Mouse (Mus musculus): Measurements from ENCODE around the gene Immp2l. TPM values are rescaled to one million over a fixed set of nuclear protein-coding genes. Genes with fewer than 3 reads are reported as not detected.
A peak's percentile ranks its signal among the peaks of the same experiment; 100 is the strongest.

The Immp2l gene
- polyA plus RNA-seq, 1 experiment from 2014 or later, result 4.3 TPM

DNA sequence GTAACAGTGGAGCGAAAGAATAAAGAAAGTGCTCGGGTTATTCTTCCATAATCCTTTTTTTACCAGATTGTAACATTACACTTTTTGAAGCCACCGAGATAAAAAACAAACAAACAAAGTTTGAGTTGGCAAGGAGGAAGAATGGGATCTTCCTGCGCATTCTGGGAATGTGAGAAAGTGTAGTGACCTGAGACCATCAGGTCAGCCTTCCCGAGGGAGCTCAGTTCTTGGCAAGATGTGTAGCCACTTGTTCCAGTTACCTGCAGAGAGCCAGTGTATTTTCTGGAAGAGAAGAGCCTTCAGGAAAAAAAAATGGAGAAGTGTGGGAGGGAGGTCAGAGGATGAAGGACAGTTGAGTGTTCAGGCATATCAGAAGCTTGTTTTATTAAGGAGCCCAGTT, 569.5 kb downstream of the Immp2l start:
- H3K9ac ChIP-seq (replicated peaks), result no peak overlapping the region
- 77% methylated on average over 5 of the region's 5 CpGs for WGBS
- no peaks in the 10 kb centered on the region for H3K36me3 ChIP-seq
- H3K4me1 ChIP-seq, result no peaks in the 10 kb centered on the region
- no peak overlapping the region for H3K4me3 ChIP-seq
- H3K27ac ChIP-seq (replicated peaks), result 0 out of 2 replicates have a peak overlapping the region, but pooled peaks have one; percentile 19
- H3K4me2 ChIP-seq (replicated peaks), result no peak overlapping the region
- H3K9me3 ChIP-seq, result no peaks in the 10 kb centered on the region
- no peaks in the 10 kb centered on the region for H3K27me3 ChIP-seq
- no peak for ATAC-seq (replicated peaks)

DNA sequence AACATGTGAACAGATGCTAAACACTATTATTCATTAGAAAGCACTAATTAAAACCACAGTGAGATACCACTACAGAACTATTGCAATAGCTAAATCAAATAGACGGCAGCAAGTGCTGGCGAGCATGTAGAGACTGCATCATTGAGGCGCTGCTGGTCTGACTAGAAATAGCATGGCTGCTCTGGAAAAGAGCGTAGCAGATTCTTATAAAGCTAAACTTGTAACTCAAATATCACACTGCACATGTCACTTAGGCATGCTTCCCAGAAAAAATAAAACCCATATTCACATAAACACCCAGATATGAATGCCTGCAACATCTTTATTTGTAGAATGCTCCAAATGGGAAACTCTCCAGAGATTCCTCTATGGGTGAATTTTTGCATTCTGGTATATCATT, 570.1 kb downstream of the Immp2l start:
- no peaks in the 10 kb centered on the region for H3K4me1 ChIP-seq
- H3K36me3 ChIP-seq, result no peaks in the 10 kb centered on the region
- ATAC-seq (replicated peaks), result peak; percentile 86
- H3K9ac ChIP-seq (replicated peaks), result no peak overlapping the region
- H3K27ac ChIP-seq (replicated peaks), result 0 out of 2 replicates have a peak overlapping the region, but pooled peaks have one; percentile 19
- H3K27me3 ChIP-seq, result no peaks in the 10 kb centered on the region
- 77% methylated on average over 4 of the region's 4 CpGs for WGBS
- no peak overlapping the region for H3K4me3 ChIP-seq
- H3K9me3 ChIP-seq, result no peaks in the 10 kb centered on the region
- no peak overlapping the region for H3K4me2 ChIP-seq (replicated peaks)

DNA sequence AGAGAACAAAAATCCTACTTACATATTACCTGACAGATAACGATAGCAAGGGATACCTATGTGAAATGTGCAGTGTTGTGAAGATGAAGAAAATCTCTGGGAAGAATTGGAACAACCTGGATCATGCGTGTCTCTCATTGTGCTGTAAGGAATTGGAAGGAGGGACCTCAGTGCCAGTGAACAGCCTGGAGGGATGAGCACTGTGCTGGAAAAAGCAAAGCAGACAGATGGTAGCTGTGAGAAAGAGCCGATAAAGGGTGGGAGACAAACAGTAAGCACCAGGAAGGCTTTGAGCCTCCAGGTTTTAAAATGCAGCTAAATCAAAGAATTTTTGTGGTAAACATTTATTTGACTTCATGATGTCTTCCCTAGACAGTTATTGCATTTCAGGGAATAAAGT, 591.4 kb downstream of the Immp2l start:
- H3K4me1 ChIP-seq, result no peaks in the 10 kb centered on the region
- 62% methylated on average over 3 of the region's 3 CpGs for WGBS
- H3K36me3 ChIP-seq, result no peaks in the 10 kb centered on the region
- no peak overlapping the region for H3K27ac ChIP-seq (replicated peaks)
- no peaks in the 10 kb centered on the region for H3K27me3 ChIP-seq
- H3K4me3 ChIP-seq, result no peak overlapping the region
- peak; percentile 83 for ATAC-seq (replicated peaks)
- H3K9me3 ChIP-seq, result no peaks in the 10 kb centered on the region
- no peak overlapping the region for H3K4me2 ChIP-seq (replicated peaks)
- H3K9ac ChIP-seq (replicated peaks), result no peak overlapping the region

DNA sequence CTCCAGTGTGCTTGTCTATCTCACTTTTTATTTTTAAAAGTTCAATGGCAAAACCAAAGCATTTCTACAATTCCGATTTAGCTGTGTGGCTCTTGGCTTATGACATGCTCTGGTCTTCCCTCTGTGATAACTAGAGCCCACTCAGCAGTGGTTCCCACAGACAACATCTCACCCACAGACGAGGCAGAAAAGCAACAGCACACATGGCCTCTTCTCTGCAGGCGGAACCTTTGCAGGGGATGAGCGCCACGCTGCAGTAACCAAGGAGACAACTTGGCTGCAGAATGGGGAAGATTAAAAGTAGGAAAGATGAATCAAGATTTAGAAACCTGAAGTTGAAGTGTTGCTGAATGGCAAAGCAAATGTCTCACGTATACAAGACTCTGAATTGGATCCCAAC, 597.5 kb downstream of the Immp2l start:
- WGBS, result 81% methylated on average over 6 of the region's 6 CpGs
- H3K36me3 ChIP-seq, result no peaks in the 10 kb centered on the region
- no peak overlapping the region for H3K27ac ChIP-seq (replicated peaks)
- no peak overlapping the region for H3K4me3 ChIP-seq
- no peaks in the 10 kb centered on the region for H3K9me3 ChIP-seq
- H3K27me3 ChIP-seq, result no peaks in the 10 kb centered on the region
- no peak overlapping the region for H3K9ac ChIP-seq (replicated peaks)
- H3K4me2 ChIP-seq (replicated peaks), result no peak overlapping the region
- ATAC-seq (replicated peaks), result no peak
- no peaks in the 10 kb centered on the region for H3K4me1 ChIP-seq

DNA sequence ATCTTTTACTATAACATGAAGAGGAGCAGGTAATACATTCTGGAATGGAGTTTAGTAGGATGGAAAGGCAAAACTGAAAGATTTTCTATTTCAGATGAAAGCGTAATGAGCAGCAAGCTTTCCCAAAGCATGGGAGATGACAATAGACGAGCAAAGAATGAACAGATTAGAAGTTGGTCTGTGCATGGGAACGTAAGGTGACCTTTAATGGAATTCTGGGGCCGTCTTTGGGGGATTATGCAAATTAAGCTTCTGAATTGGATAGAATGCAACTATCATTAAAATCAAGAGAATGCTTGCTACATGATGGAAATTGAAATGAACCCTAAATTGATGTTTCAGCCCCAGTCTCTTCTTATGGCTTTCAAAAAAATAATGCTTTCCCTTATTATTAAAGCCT, 619.4 kb downstream of the Immp2l start:
- Histone ChIP-seq H3K27me3 (no peaks in the 10 kb centered on the region), H3K9ac (replicated peaks) (no peak overlapping the region), H3K27ac (replicated peaks) (no peak overlapping the region), H3K9me3 (no peaks in the 10 kb centered on the region), H3K4me2 (replicated peaks) (no peak overlapping the region), H3K4me3 (no peak overlapping the region), H3K4me1 (peaks cover 17% of the 10 kb centered on the region), H3K36me3 (no peaks in the 10 kb centered on the region)
- 6% methylated on average over 4 of the region's 4 CpGs for WGBS
- ATAC-seq (replicated peaks), result no peak

DNA sequence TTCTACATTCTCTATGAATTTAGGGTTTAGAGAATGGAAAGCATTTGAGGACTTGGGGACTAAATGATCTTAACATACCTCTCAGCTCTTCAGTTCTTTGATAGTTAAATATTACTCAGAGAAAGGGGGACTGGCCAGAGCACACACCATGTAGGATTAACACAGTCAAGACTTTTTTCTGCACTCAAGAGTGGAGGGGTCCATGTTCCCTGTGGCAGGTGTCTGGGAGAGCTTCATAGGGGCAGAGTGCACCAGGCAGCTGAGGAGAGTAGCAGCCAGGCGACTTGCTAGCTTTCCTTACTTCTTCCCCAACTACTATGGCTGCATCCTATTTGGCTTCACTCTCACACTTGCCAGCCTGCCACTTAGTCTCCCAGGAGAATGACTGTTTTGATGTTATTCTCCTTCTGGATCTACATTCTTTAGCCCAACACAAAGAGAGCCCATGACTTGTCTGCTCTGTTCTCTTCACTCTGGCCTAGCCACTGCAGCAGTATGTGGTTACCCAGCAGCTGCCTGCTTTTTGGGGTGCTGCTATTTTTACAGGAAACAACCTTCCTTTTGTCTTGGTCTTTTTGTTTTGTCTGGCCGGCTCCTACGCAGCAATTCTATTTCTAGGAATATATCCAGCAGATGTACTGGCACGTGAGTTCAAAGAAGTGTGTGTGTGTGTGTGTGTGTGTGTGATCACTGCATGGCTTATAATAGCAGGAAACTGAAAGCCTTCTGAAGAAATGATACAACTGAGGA, 621.1 kb downstream of the Immp2l start:
- Histone ChIP-seq H3K9ac (replicated peaks) (no peak overlapping the region), H3K27ac (replicated peaks) (no peak overlapping the region), H3K9me3 (no peaks in the 10 kb centered on the region), H3K36me3 (no peaks in the 10 kb centered on the region), H3K4me3 (no peak overlapping the region), H3K4me2 (replicated peaks) (no peak overlapping the region), H3K4me1 (peaks cover 20% of the 10 kb centered on the region), H3K27me3 (no peaks in the 10 kb centered on the region)
- WGBS, result 14% methylated on average over 4 of the region's 4 CpGs
- no peak for ATAC-seq (replicated peaks)

DNA sequence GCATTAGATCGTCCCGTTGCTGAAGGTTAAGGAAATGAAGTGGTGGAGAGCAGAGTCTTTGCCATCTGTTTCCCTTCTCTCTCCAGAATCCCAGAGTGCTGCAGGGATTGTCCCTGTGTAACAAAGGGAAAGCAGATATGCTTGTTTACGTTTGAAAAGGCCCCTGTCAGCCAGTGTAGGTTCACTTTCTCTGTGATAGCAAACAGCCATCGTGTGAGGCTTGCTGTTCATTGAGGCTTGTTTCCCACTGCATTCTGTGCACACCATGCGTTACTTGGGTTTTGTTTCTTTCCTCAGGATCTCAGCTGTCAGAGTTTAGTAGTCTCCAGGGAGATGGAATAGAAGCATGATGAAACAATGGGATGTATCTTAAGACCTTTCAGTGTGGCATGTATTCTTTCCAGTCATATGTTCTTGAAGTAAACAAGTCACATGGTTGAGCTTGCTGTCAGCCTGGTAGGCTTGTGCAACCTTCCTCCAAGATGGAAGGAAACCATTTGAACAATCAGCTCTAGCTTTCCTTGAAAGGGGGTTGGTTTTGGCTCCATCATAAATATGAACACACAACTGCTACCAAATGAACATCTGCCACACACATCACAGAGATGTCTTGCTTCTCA, 623.2 kb downstream of the Immp2l start:
- Histone ChIP-seq H3K27me3 (no peaks in the 10 kb centered on the region), H3K9me3 (no peaks in the 10 kb centered on the region), H3K4me3 (no peak overlapping the region), H3K4me1 (peaks cover 28% of the 10 kb centered on the region), H3K9ac (replicated peaks) (no peak overlapping the region), H3K36me3 (no peaks in the 10 kb centered on the region), H3K27ac (replicated peaks) (peak overlapping the region; percentile 29; the same call in 1 of the 2 replicates), H3K4me2 (replicated peaks) (no peak overlapping the region)
- 0 out of 2 replicates have a peak, but pooled peaks have one; percentile 33 for ATAC-seq (replicated peaks)
- 5% methylated on average over 5 of the region's 5 CpGs for WGBS

DNA sequence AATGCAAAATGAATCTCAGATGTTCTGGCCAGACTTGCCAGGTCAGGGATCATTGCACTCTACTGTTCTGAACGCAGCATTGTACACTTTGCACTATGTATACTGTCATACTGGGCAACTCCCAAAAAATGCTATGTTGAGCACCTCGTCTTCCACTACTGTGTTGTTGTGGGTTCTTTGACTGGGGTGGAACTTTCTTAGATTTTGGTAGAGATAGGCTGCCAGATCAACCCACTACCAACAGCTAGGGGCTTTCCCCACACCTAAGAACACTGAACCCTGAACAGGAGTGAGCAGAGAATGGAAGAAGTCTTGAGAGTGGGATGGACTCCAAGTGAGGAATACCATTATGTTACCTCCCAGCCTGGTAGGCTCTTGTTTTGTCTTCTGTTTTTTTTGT, 623.8 kb downstream of the Immp2l start:
- Histone ChIP-seq H3K4me2 (replicated peaks) (no peak overlapping the region), H3K36me3 (no peaks in the 10 kb centered on the region), H3K4me3 (no peak overlapping the region), H3K4me1 (peaks cover 28% of the 10 kb centered on the region), H3K9me3 (no peaks in the 10 kb centered on the region), H3K27me3 (no peaks in the 10 kb centered on the region), H3K27ac (replicated peaks) (no peak overlapping the region), H3K9ac (replicated peaks) (no peak overlapping the region)
- 90% methylated on average over 2 of the region's 2 CpGs for WGBS
- ATAC-seq (replicated peaks), result no peak

DNA sequence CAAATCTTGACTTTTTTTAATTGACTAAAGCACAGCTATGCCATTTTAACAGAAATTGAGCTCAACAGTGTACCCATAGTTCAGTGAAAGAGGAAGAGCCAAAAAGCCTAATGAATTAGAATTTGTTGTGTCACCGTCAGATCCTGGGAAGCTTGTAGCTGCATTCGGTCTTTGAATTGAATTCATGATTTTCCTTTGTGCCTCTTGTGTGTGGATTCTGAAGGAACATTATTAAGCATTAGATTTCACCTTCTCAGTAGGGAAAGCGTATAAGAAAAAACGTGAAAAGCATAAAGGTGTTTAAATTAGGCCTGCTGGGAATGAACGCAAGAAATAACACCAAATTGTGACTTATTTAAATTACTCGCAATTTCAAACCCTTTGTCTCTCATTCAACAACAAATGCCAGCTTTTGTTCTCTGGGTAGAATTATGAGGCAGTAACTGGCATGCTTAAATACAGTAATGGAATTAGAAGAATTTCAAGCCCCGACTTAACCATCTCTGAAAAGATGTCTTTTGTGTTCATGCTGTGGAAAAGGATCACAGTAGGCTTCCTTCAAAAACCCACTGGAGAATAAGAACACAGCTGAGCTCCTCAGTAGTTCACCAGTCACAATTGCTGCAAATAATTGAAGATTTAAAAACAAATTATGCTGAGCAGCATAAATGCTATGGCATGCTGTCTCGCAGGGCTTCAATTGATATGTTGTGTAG, 626.1 kb downstream of the Immp2l start:
- ATAC-seq (replicated peaks), result peak; percentile 64
- no peak overlapping the region for H3K9ac ChIP-seq (replicated peaks)
- H3K27me3 ChIP-seq, result no peaks in the 10 kb centered on the region
- H3K4me1 ChIP-seq, result peaks cover 18% of the 10 kb centered on the region
- no peaks in the 10 kb centered on the region for H3K9me3 ChIP-seq
- H3K27ac ChIP-seq (replicated peaks), result peak overlapping the region; percentile 57
- no peak overlapping the region for H3K4me2 ChIP-seq (replicated peaks)
- 5% methylated on average over 8 of the region's 8 CpGs for WGBS
- no peaks in the 10 kb centered on the region for H3K36me3 ChIP-seq
- H3K4me3 ChIP-seq, result no peak overlapping the region

DNA sequence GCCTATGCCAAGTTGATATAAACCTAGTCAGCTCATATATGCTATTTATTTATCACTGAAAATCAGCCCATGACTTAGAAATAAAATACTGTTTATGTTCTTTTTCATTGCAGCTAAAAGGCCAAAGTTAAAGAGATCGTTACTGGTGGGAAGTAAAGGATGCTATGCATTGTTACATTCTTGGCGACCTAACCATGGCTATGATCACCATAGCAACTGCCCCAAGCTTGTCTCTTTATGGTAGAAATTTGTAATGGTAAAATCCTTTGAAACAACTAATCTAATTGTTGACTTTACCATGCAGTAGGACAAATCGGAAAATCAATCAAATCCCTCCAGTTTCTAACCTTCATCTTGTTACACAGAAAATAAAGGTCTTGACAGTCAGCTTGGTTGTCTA, 644.4 kb downstream of the Immp2l start:
- H3K9me3 ChIP-seq, result no peaks in the 10 kb centered on the region
- H3K27ac ChIP-seq (replicated peaks), result no peak overlapping the region
- H3K27me3 ChIP-seq, result no peaks in the 10 kb centered on the region
- no peak for ATAC-seq (replicated peaks)
- H3K36me3 ChIP-seq, result no peaks in the 10 kb centered on the region
- WGBS, result 36% methylated on average over 3 of the region's 3 CpGs
- no peaks in the 10 kb centered on the region for H3K4me1 ChIP-seq
- no peak overlapping the region for H3K4me3 ChIP-seq
- no peak overlapping the region for H3K9ac ChIP-seq (replicated peaks)
- no peak overlapping the region for H3K4me2 ChIP-seq (replicated peaks)

DNA sequence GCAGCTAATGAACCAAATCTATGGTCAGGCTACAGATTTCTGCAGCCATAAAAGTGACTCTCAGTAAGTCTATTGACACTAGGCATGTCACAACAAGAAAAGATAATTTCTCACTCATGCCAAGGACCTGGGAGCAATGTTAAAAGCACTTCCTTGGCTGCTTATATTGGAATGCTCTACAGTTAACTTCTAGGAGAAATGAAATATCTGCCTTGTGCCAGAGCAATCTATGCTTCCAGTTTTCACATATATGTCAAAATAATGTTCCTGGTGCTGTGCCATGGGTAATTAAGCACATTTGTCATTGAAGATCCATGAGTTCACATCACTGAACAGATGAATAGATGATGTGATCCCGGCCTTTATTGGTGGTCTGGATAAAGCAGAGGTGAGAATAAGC, 645.6 kb downstream of the Immp2l start:
- no peak overlapping the region for H3K4me2 ChIP-seq (replicated peaks)
- H3K4me3 ChIP-seq, result no peak overlapping the region
- 70% methylated on average over 1 of the region's 1 CpGs for WGBS
- no peak overlapping the region for H3K9ac ChIP-seq (replicated peaks)
- H3K4me1 ChIP-seq, result no peaks in the 10 kb centered on the region
- H3K27me3 ChIP-seq, result no peaks in the 10 kb centered on the region
- H3K9me3 ChIP-seq, result no peaks in the 10 kb centered on the region
- ATAC-seq (replicated peaks), result no peak
- no peaks in the 10 kb centered on the region for H3K36me3 ChIP-seq
- no peak overlapping the region for H3K27ac ChIP-seq (replicated peaks)

DNA sequence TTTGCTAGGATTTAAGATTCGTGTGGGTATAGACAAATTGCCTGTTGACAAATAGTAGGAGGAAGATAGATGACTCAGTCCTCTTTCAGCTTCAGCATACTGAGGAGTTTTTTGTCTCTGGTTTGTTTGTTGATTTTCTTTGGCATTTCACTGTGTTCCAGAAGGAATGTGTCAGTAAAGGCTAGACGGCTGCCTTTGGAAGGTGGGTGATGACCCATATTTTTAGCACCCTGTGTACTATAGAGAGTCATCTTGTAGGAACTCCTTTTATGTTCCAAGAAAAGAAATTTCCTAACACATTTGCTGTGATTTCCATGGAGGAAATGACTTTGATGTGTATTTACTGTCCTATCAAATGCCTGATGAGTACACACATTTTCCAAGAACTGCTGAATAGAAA, 651.0 kb downstream of the Immp2l start:
- Histone ChIP-seq H3K4me2 (replicated peaks) (no peak overlapping the region), H3K4me3 (no peak overlapping the region), H3K27me3 (no peaks in the 10 kb centered on the region), H3K4me1 (no peaks in the 10 kb centered on the region), H3K27ac (replicated peaks) (no peak overlapping the region), H3K9me3 (no peaks in the 10 kb centered on the region), H3K36me3 (no peaks in the 10 kb centered on the region), H3K9ac (replicated peaks) (no peak overlapping the region)
- no peak for ATAC-seq (replicated peaks)
- 78% methylated on average over 2 of the region's 2 CpGs for WGBS

Measured in forebrain, embryonic 15.5 days (tissue).